Mouse (Mus musculus) MEL (cell line): Measurements from ENCODE around the gene Tpra1.

Experiments used
- CTCF ChIP-seq, 3 experiments: IDR thresholded peaks in 2 of 3; conservative IDR thresholded peaks in 1 of 3; 2 replicates each; pipeline ENCODE4 v1.5.1; 2011 to 2012; ENCODE audit warnings: low read length in 3 of 3, low read depth in 2 of 3, mild to moderate bottlenecking in 2 of 3, improper control_type of control experiment in 1 of 3, inconsistent platforms in 1 of 3, mixed read lengths in 1 of 3, moderate library complexity in 1 of 3; ENCODE audit not compliant: control insufficient read depth in 1 of 3, insufficient read depth in 1 of 3, poor library complexity in 1 of 3, severe bottlenecking in 1 of 3
- GATA1 ChIP-seq: IDR thresholded peaks from 2 replicates; pipeline ENCODE4 v1.6.1; 2011; ENCODE audit warnings: low read depth, low read length, improper control_type of control experiment
- HCFC1 ChIP-seq: IDR thresholded peaks from 2 replicates; pipeline ENCODE4 v1.6.1; 2012; ENCODE audit warnings: low read depth, mild to moderate bottlenecking, inconsistent platforms, low read length, improper control_type of control experiment, moderate library complexity
- MAFK ChIP-seq: IDR thresholded peaks from 2 replicates; pipeline ENCODE4 v1.6.1; 2011; ENCODE audit warnings: low read depth, mild to moderate bottlenecking, low read length, improper control_type of control experiment, borderline replicate concordance
- MXI1 ChIP-seq: IDR thresholded peaks from 2 replicates; pipeline ENCODE4 v1.6.1; 2011; ENCODE audit warnings: mild to moderate bottlenecking, low read depth, low read length, improper control_type of control experiment
- NELFE ChIP-seq: IDR thresholded peaks from 2 replicates; pipeline ENCODE4 v1.6.1; 2011; ENCODE audit warnings: low read depth, low read length, improper control_type of control experiment
- TCF12 ChIP-seq: IDR thresholded peaks from 2 replicates; pipeline ENCODE4 v1.6.1; 2014; ENCODE audit warnings: low read depth, mild to moderate bottlenecking, inconsistent platforms, low read length, improper control_type of control experiment, moderate library complexity
- USF1 ChIP-seq: IDR thresholded peaks from 2 replicates; pipeline ENCODE4 v1.6.1; 2014; ENCODE audit warnings: low read depth, mild to moderate bottlenecking, inconsistent platforms, low read length, improper control_type of control experiment, moderate library complexity

GRCm38 (mm10) chr6:88958305-88958704, 56.3 kb downstream of the Tpra1 start:
- TF ChIP-seq NELFE (no peak), MAFK (no peak), HCFC1 (no peak), TCF12 (no peak), MXI1 (no peak), USF1 (no peak), GATA1 (no peak), CTCF (IDR thresholded peaks at IDR 0.05 in 2 of 3, conservative IDR thresholded peaks at IDR 0.05 in 1 of 3; ENCODE audit: control insufficient read depth in 1 of 3, insufficient read depth in 1 of 3, low read depth in 2 of 3, low read length in 3 of 3, poor library complexity in 1 of 3, severe bottlenecking in 1 of 3) (no peak)
